In the genomic region with DNA sequence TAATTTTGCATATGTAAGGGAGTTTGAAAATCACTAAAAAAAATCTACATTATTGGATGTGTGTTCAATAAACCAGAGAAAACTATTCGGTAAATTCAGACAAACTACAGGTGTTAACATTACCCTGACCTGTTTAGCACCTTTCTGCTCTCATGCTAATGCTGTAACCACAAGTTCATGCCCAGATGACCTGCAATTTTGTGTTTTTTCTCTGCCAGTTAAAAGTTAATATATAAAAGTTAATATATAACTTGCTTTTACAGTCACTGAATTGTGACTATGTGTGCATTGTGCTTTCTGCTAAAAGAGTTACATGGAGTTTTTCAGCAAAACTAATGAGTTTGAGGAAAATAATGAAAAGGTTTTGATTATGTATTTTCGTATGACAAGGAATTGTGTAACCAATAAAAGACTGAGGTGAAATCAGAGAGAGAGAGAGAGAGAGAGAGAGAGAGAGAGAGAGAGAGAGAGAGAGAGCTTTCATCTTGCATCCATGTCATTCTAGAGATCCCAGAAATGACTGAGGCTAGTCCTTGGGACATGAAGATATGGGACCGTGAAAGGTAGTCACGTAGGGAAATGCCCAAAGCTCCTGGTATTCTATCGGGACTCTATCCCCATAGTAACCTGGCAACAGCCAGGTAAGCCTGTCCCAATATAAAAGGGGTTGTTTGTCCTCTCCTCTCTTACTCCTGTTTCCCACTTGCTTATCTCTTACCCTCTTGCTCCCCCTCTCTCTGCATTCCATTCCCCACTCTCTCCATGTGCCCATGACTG, we compare ENCODE assay signal across 19 mouse cellular contexts.
"Had no signal": no experiment of that assay in that cellular context is flagged by ENCODE, and none has a peak within 500 bp of the region (broad histone marks: within the 10 kb centered on the region; RNA-seq: fewer than 3 reads in every experiment).

No protein-coding gene starts in this region.

- ATAC-seq: hindbrain, postnatal 0 days; liver, postnatal 0 days; lung, postnatal 0 days; midbrain, embryonic 15.5 days had no signal

- H3K4me2 ChIP-seq: limb, embryonic 12.5 days; limb, embryonic 15.5 days; liver, embryonic 11.5 days; lung, embryonic 14.5 days; midbrain, embryonic 12.5 days; midbrain, embryonic 15.5 days; neural tube, embryonic 12.5 days; neural tube, embryonic 15.5 days; stomach, embryonic 15.5 days had no signal

- H3K9ac ChIP-seq: limb, embryonic 12.5 days; limb, embryonic 15.5 days; liver, embryonic 14.5 days; liver, postnatal 0 days; lung, embryonic 14.5 days; midbrain, embryonic 12.5 days; midbrain, embryonic 15.5 days; neural tube, embryonic 12.5 days; neural tube, embryonic 15.5 days; stomach, embryonic 15.5 days had no signal

- H3K4me1 ChIP-seq: limb, embryonic 12.5 days; limb, embryonic 15.5 days; midbrain, embryonic 12.5 days; midbrain, embryonic 15.5 days; neural tube, embryonic 12.5 days; neural tube, embryonic 15.5 days; stomach, embryonic 15.5 days had no signal

- H3K27ac ChIP-seq: hindbrain, postnatal 0 days; limb, embryonic 12.5 days; limb, embryonic 15.5 days; liver, embryonic 14.5 days; macrophage; midbrain, embryonic 12.5 days; midbrain, embryonic 15.5 days; neural tube, embryonic 12.5 days; neural tube, embryonic 15.5 days; stomach, embryonic 15.5 days had no signal

- H3K4me3 ChIP-seq: limb, embryonic 12.5 days; limb, embryonic 15.5 days; midbrain, embryonic 12.5 days; midbrain, embryonic 15.5 days; neural tube, embryonic 12.5 days; neural tube, embryonic 15.5 days; stomach, embryonic 15.5 days had no signal

- DNase-seq: left cerebral cortex, postnatal 4 days; liver, postnatal 0 days; lung, embryonic 14.5 days; right cerebral cortex, adult 18-20 months; right cerebral cortex, postnatal 25 days; spleen, adult 18-20 months; thymus, postnatal 36 days had no signal

- H3K36me3 ChIP-seq: limb, embryonic 12.5 days; limb, embryonic 15.5 days; midbrain, embryonic 12.5 days; midbrain, embryonic 15.5 days; neural tube, embryonic 12.5 days; neural tube, embryonic 15.5 days; stomach, embryonic 15.5 days had no signal

- H3K9me3 ChIP-seq: limb, embryonic 12.5 days; limb, embryonic 15.5 days; midbrain, embryonic 12.5 days; midbrain, embryonic 15.5 days; neural tube, embryonic 12.5 days; neural tube, embryonic 15.5 days; stomach, embryonic 15.5 days had no signal

- H3K27me3 ChIP-seq: limb, embryonic 12.5 days; limb, embryonic 15.5 days; midbrain, embryonic 12.5 days; midbrain, embryonic 15.5 days; neural tube, embryonic 12.5 days; neural tube, embryonic 15.5 days; stomach, embryonic 15.5 days had no signal
